Mouse (Mus musculus) liver, embryonic 11.5 days (tissue): Measurements from ENCODE around the gene Alpl. TPM values are rescaled to one million over a fixed set of nuclear protein-coding genes. Genes with fewer than 3 reads are reported as not detected.

Experiments
- ATAC-seq: fragments of 200-750 bp; cut with Nextera tagmentation; replicated peaks from 2 replicates; pipeline ENCODE4 v1.8.0; 2017; ENCODE audit warnings: moderate number of reproducible peaks, mild to moderate bottlenecking, moderate TSS enrichment, moderate library complexity; ENCODE audit not compliant: low FRiP score
- DNase-seq: peaks from one replicate; pipeline ENCODE4 v3.0.0-alpha.2; 2017; ENCODE audit warnings: low spot score
- H3K27ac ChIP-seq: fragments of 300-500 bp; sonication (generic); 2 replicates; pipeline ENCODE4 v1.5.1; 2014; ENCODE audit warnings: mild to moderate bottlenecking, low read depth, low read length, control low read depth
- H3K27me3 ChIP-seq: fragments of 300-500 bp; sonication (generic); replicated peaks from 2 replicates; pipeline ENCODE4 v1.6.1; 2014; ENCODE audit warnings: low read length, mixed read lengths; ENCODE audit not compliant: control insufficient read depth, insufficient read depth
- H3K36me3 ChIP-seq: fragments of 300-500 bp; sonication (generic); 2 replicates; pipeline ENCODE4 v1.6.1; 2014; ENCODE audit warnings: mild to moderate bottlenecking, low read length, moderate library complexity, mixed read lengths; ENCODE audit not compliant: control insufficient read depth, insufficient read depth
- H3K4me1 ChIP-seq: fragments of 300-500 bp; sonication (generic); replicated peaks from 2 replicates; pipeline ENCODE4 v1.6.1; 2014; ENCODE audit warnings: low read length, mixed read lengths; ENCODE audit not compliant: control insufficient read depth, insufficient read depth
- H3K4me2 ChIP-seq: fragments of 300-500 bp; sonication (generic); 2 replicates; pipeline ENCODE4 v1.6.1; 2014; ENCODE audit warnings: mild to moderate bottlenecking, control low read depth, moderate library complexity
- H3K4me3 ChIP-seq: fragments of 300-500 bp; sonication (generic); 2 replicates; pipeline ENCODE4 v1.5.1; 2014; ENCODE audit warnings: low read depth, low read length, control low read depth
- H3K9ac ChIP-seq: fragments of 300-500 bp; sonication (generic); 2 replicates; pipeline ENCODE4 v1.6.1; 2014; ENCODE audit warnings: low read depth, low read length, control low read depth
- H3K9me3 ChIP-seq: fragments of 300-500 bp; sonication (generic); 2 replicates; pipeline ENCODE4 v1.6.1; 2016; ENCODE audit warnings: low read length, inconsistent platforms, mixed read lengths; ENCODE audit not compliant: control insufficient read depth
- WGBS: fragments of 180-500 bp; shearing (Covaris S2); extraction: QIAGEN DNeasy Blood & Tissue Kit; methylation state at CpG from one replicate; pipeline ENCODE4 v1.1.7; 2014; 5-methylcytosine and 5-hydroxymethylcytosine counted together
- polyA plus RNA-seq: library from polyadenylated mRNA; unstranded; fragments of >200 nt; fragmentation: Nextera tagmentation; extraction: Ambion mirVana; gene quantifications from 2 replicates; pipeline ENCODE4 v1.2.1, GENCODE M21; 2014

Alpl gene
- polyA plus RNA-seq, 1 experiment from 2014 or later: 5.7 TPM

GRCm38 (mm10) chr4:137783541-137784191, 12.5 kb downstream of the Alpl start:
- no peaks in the 10 kb centered on the region; the same call in 1 of the 2 replicates for H3K27me3 ChIP-seq
- no peak for DNase-seq
- H3K36me3 ChIP-seq: no peaks in the 10 kb centered on the region
- 39% methylated on average over 9 of the region's 9 CpGs for WGBS
- no peaks in the 10 kb centered on the region; the same call in 1 of the 2 replicates for H3K4me1 ChIP-seq
- no peak overlapping the region for H3K4me3 ChIP-seq
- no peaks in the 10 kb centered on the region for H3K9me3 ChIP-seq
- no peak overlapping the region for H3K27ac ChIP-seq
- ATAC-seq: no peak
- no peak overlapping the region; the same call in 1 of the 2 replicates for H3K9ac ChIP-seq
- H3K4me2 ChIP-seq: no peak overlapping the region

GRCm38 (mm10) chr4:137781949-137782348, 14.2 kb downstream of the Alpl start:
- H3K9ac ChIP-seq: no peak overlapping the region
- 66% methylated on average over 5 of the region's 5 CpGs for WGBS
- no peak for ATAC-seq
- no peaks in the 10 kb centered on the region; the same call in 1 of the 2 replicates for H3K27me3 ChIP-seq
- H3K27ac ChIP-seq: no peak overlapping the region
- H3K4me2 ChIP-seq: no peak overlapping the region
- no peaks in the 10 kb centered on the region for H3K9me3 ChIP-seq
- no peaks in the 10 kb centered on the region; the same call in 1 of the 2 replicates for H3K4me1 ChIP-seq
- no peak overlapping the region for H3K4me3 ChIP-seq
- no peak for DNase-seq
- no peaks in the 10 kb centered on the region for H3K36me3 ChIP-seq

GRCm38 (mm10) chr4:137780986-137781385, 15.2 kb downstream of the Alpl start:
- 63% methylated on average over 3 of the region's 3 CpGs for WGBS

GRCm38 (mm10) chr4:137778397-137779184, 17.6 kb downstream of the Alpl start:
- ATAC-seq (no peak), DNase-seq (no peak)
- no peak overlapping the region for H3K4me3 ChIP-seq
- H3K9ac ChIP-seq: no peak overlapping the region
- no peaks in the 10 kb centered on the region for H3K9me3 ChIP-seq
- H3K36me3 ChIP-seq: no peaks in the 10 kb centered on the region
- WGBS: 78% methylated on average over 17 of the region's 17 CpGs
- no peak overlapping the region for H3K4me2 ChIP-seq
- H3K4me1 ChIP-seq: no peaks in the 10 kb centered on the region
- no peak overlapping the region for H3K27ac ChIP-seq
- H3K27me3 ChIP-seq: no peaks in the 10 kb centered on the region

More at GRCm38 (mm10) chr4:137780986-137781385, 15.2 kb downstream of the Alpl start:
- Histone ChIP-seq H3K4me1 (no peaks in the 10 kb centered on the region; the same call in 1 of the 2 replicates), H3K27me3 (no peaks in the 10 kb centered on the region; the same call in 1 of the 2 replicates), H3K9ac (no peak overlapping the region), H3K9me3 (no peaks in the 10 kb centered on the region), H3K27ac (no peak overlapping the region), H3K4me3 (no peak overlapping the region), H3K36me3 (no peaks in the 10 kb centered on the region), H3K4me2 (no peak overlapping the region)
- no peak for DNase-seq
- ATAC-seq: no peak

GRCm38 (mm10) chr4:137777866-137778265, 18.3 kb downstream of the Alpl start:
- DNase-seq (no peak), ATAC-seq (no peak)
- no peaks in the 10 kb centered on the region; the same call in 1 of the 2 replicates for H3K27me3 ChIP-seq
- H3K9ac ChIP-seq: no peak overlapping the region
- WGBS: 83% methylated on average over 4 of the region's 4 CpGs
- H3K4me2 ChIP-seq: no peak overlapping the region
- H3K4me1 ChIP-seq: no peaks in the 10 kb centered on the region
- H3K4me3 ChIP-seq: no peak overlapping the region
- no peaks in the 10 kb centered on the region for H3K36me3 ChIP-seq
- H3K27ac ChIP-seq: no peak overlapping the region
- H3K9me3 ChIP-seq: no peaks in the 10 kb centered on the region

GRCm38 (mm10) chr4:137774505-137774904, 21.7 kb downstream of the Alpl start:
- peaks cover 8% of the 10 kb centered on the region for H3K27me3 ChIP-seq
- WGBS: 72% methylated on average over 6 of the region's 6 CpGs
- ATAC-seq (no peak), DNase-seq (no peak)
- no peak overlapping the region for H3K4me3 ChIP-seq
- H3K9me3 ChIP-seq: no peaks in the 10 kb centered on the region
- H3K4me1 ChIP-seq: no peaks in the 10 kb centered on the region
- no peaks in the 10 kb centered on the region for H3K36me3 ChIP-seq
- no peak overlapping the region for H3K4me2 ChIP-seq
- no peak overlapping the region for H3K27ac ChIP-seq
- no peak overlapping the region for H3K9ac ChIP-seq

- Histone ChIP-seq H3K9me3 (no peaks in the 10 kb centered on the region), H3K9ac (no peak overlapping the region), H3K36me3 (no peaks in the 10 kb centered on the region), H3K4me1 (no peaks in the 10 kb centered on the region), H3K27me3 (peaks cover 8% of the 10 kb centered on the region), H3K4me3 (no peak overlapping the region), H3K4me2 (no peak overlapping the region), H3K27ac (no peak overlapping the region)
- no peak for ATAC-seq
- DNase-seq: no peak
- 79% methylated on average over 5 of the region's 5 CpGs for WGBS
These were observed 22.2 kb downstream of the Alpl start for GRCm38 (mm10) chr4:137774013-137774412.

- H3K9me3 ChIP-seq: no peaks in the 10 kb centered on the region
- DNase-seq: no peak
- H3K4me2 ChIP-seq: no peak overlapping the region
- WGBS: 47% methylated on average over 2 of the region's 2 CpGs
- no peak overlapping the region for H3K27ac ChIP-seq
- no peak overlapping the region for H3K4me3 ChIP-seq
- H3K4me1 ChIP-seq: no peaks in the 10 kb centered on the region
- H3K9ac ChIP-seq: no peak overlapping the region
- H3K27me3 ChIP-seq: peaks cover 8% of the 10 kb centered on the region
- H3K36me3 ChIP-seq: no peaks in the 10 kb centered on the region
- ATAC-seq: no peak
These were observed 22.8 kb downstream of the Alpl start for GRCm38 (mm10) chr4:137773369-137773899.
